Mouse (Mus musculus): ENCODE data around the gene Exd2. TPM values are rescaled to one million over a fixed set of nuclear protein-coding genes. Genes with fewer than 3 reads are reported as not detected.

The Exd2 gene
- polyA plus RNA-seq, 1 experiment from 2014 or later = 33.5 TPM

- DNase-seq (ENCODE audit: extremely low spot score, low spot score) = no peak
- Histone ChIP-seq H3K9me3 (no peaks in the 10 kb centered on the region), H3K4me1 (peaks cover 23% of the 10 kb centered on the region), H3K36me3 (replicated peaks) (peaks cover 13% of the 10 kb centered on the region), H3K27ac (no peak overlapping the region), H3K27me3 (ENCODE audit: poor library complexity, severe bottlenecking) (no peaks in the 10 kb centered on the region), H3K4me3 (no peak overlapping the region)
- WGBS = 86% methylated on average over 10 of the region's 10 CpGs
Observed at GRCm38 (mm10) chr12:80531585-80531984, 68.7 kb downstream of the Exd2 start.

- Histone ChIP-seq H3K9me3 (no peaks in the 10 kb centered on the region), H3K27ac (no peak overlapping the region; the same call in 1 of the 2 replicates), H3K4me1 (peaks cover under 1% of the 10 kb centered on the region; the same call in 1 of the 2 replicates), H3K4me3 (no peak overlapping the region), H3K27me3 (ENCODE audit: poor library complexity, severe bottlenecking) (no peaks in the 10 kb centered on the region), H3K36me3 (replicated peaks) (peaks cover 13% of the 10 kb centered on the region)
- no peak for DNase-seq (ENCODE audit: extremely low spot score, low spot score)
- WGBS = 74% methylated on average over 2 of the region's 2 CpGs
Observed at GRCm38 (mm10) chr12:80533876-80534275, 71.0 kb downstream of the Exd2 start.

GRCm38 (mm10) chr12:80537313-80537712 is 74.4 kb downstream of the Exd2 start:
- DNase-seq (ENCODE audit: extremely low spot score, low spot score) = no peak
- Histone ChIP-seq H3K4me1 (no peaks in the 10 kb centered on the region), H3K36me3 (replicated peaks) (peaks cover 10% of the 10 kb centered on the region), H3K4me3 (no peak overlapping the region), H3K9me3 (no peaks in the 10 kb centered on the region), H3K27me3 (ENCODE audit: poor library complexity, severe bottlenecking) (no peaks in the 10 kb centered on the region), H3K27ac (no peak overlapping the region)
- WGBS = 90% methylated on average over 2 of the region's 2 CpGs

- no peak overlapping the region for H3K4me3 ChIP-seq
- no peaks in the 10 kb centered on the region for H3K4me1 ChIP-seq
- no peaks in the 10 kb centered on the region for H3K9me3 ChIP-seq
- WGBS = 88% methylated on average over 6 of the region's 6 CpGs
- no peaks in the 10 kb centered on the region for H3K27me3 ChIP-seq (ENCODE audit: poor library complexity, severe bottlenecking)
- H3K36me3 ChIP-seq (replicated peaks) = peaks cover 10% of the 10 kb centered on the region
- H3K27ac ChIP-seq = no peak overlapping the region
- no peak for DNase-seq (ENCODE audit: extremely low spot score, low spot score)
Observed at GRCm38 (mm10) chr12:80538311-80538710, 75.4 kb downstream of the Exd2 start.

GRCm38 (mm10) chr12:80545310-80545709 is 82.4 kb downstream of the Exd2 start:
- Histone ChIP-seq H3K9me3 (no peaks in the 10 kb centered on the region), H3K27ac (no peak overlapping the region; the same call in 1 of the 2 replicates), H3K4me3 (no peak overlapping the region), H3K27me3 (ENCODE audit: poor library complexity, severe bottlenecking) (no peaks in the 10 kb centered on the region), H3K36me3 (replicated peaks) (no peaks in the 10 kb centered on the region), H3K4me1 (peaks cover 22% of the 10 kb centered on the region)
- WGBS = 9% methylated on average over 4 of the region's 4 CpGs
- DNase-seq (ENCODE audit: extremely low spot score, low spot score) = no peak

GRCm38 (mm10) chr12:80549646-80550045 is 86.8 kb downstream of the Exd2 start:
- WGBS = 79% methylated on average over 11 of the region's 11 CpGs
- Histone ChIP-seq H3K4me3 (no peak overlapping the region), H3K27ac (no peak overlapping the region)

More at GRCm38 (mm10) chr12:80549646-80550045, 86.8 kb downstream of the Exd2 start:
- no peak for DNase-seq (ENCODE audit: extremely low spot score, low spot score)
- Histone ChIP-seq H3K36me3 (replicated peaks) (no peaks in the 10 kb centered on the region), H3K9me3 (no peaks in the 10 kb centered on the region), H3K4me1 (peaks cover 26% of the 10 kb centered on the region), H3K27me3 (ENCODE audit: poor library complexity, severe bottlenecking) (no peaks in the 10 kb centered on the region)

Other genes starting within 250 kb of the Exd2 start
- gene Actn1, start 202.7 kb upstream of the Exd2 start, polyA plus RNA-seq (2016; fragmentation: Nextera tagmentation; extraction: Ambion mirVana) = 27.8 and 29.2 TPM in 2 replicates
- 11.9 and 13.3 TPM in 2 replicates for gene Dcaf5, start 26.5 kb upstream of the Exd2 start, polyA plus RNA-seq (2016; fragmentation: Nextera tagmentation; extraction: Ambion mirVana)
- gene Galnt16, start 55.2 kb downstream of the Exd2 start, polyA plus RNA-seq (2016; fragmentation: Nextera tagmentation; extraction: Ambion mirVana) = 30.8 and 31.1 TPM in 2 replicates
- 28.5 and 31.1 TPM in 2 replicates for gene Slc39a9, start 180.8 kb downstream of the Exd2 start, polyA plus RNA-seq (2016; fragmentation: Nextera tagmentation; extraction: Ambion mirVana)
- 542 and 544 TPM in 2 replicates for gene Erh, start 181.2 kb downstream of the Exd2 start, polyA plus RNA-seq (2016; fragmentation: Nextera tagmentation; extraction: Ambion mirVana)
- 0.27 and 0.55 TPM in 2 replicates for gene Plekhd1, start 229.5 kb downstream of the Exd2 start, polyA plus RNA-seq (2016; fragmentation: Nextera tagmentation; extraction: Ambion mirVana)

All from forebrain, embryonic 10.5 days (tissue).